Mouse (Mus musculus) CD4-positive, CD25-positive, alpha-beta regulatory T cell, adult 4 months (primary cell): ENCODE data around the gene Sash1. TPM values are rescaled to one million over a fixed set of nuclear protein-coding genes. Genes with fewer than 3 reads are reported as not detected.

ENCODE experiments used
- ATAC-seq: one replicate; pipeline ENCODE4 v1.8.0; 2017
- polyA plus RNA-seq, 2 experiments: library from polyadenylated mRNA; unstranded; fragments of 100-300 nt; shearing (Covaris generic); gene quantifications; one replicate each; pipeline ENCODE4 v1.2.1; 2017

Sash1 gene
- polyA plus RNA-seq, 2 experiments from 2014 or later: not detected

GRCm38 (mm10) chr10:8847974-8848373 is 37.9 kb downstream of the Sash1 start:
- ATAC-seq: no peak

DNA sequence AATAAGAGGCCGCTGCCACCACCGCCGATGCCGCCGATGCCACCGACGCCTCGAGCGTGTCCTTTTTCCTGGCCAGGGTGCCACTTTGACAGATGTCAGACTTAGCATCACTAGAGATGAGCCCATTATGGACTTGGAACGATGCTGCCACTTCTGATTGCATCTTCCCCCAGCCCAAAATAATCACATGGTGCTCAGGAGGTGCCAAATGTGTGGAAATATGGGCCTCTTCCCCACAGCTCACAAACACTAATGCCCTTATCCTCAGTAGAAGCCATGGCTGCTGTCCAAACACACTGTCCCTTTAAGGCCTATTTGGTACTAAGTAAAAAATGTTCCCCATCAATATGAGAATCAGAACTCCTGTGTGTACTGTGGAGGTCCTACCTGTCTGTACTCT is 39.6 kb downstream of the Sash1 start:
- ATAC-seq: no peak

DNA sequence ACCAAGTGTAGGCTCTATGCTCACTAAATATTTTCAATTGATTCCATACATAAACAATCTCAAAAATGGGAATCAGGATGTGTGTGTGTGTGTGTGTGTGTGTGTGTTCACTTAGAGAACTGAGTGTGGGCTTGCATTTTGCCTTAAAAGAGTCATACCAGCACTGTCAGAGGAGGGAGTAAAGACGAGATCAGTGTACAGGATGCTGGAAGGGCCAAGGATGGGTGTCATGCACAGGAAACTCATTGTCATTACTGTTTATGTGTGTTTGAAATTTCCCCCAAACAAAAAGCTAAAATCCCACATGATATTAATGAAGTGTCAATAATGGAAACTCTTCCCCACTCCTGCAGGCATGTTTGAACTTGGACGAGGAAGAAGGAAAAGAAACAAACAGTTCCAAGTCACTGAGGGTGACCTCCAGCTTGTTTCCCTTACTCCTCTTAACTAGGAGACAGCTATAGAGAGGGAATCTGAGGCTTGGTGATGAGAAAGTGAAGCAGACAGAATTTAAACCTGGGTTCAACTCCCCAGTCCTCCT is 40.6 kb downstream of the Sash1 start:
- no peak for ATAC-seq

DNA sequence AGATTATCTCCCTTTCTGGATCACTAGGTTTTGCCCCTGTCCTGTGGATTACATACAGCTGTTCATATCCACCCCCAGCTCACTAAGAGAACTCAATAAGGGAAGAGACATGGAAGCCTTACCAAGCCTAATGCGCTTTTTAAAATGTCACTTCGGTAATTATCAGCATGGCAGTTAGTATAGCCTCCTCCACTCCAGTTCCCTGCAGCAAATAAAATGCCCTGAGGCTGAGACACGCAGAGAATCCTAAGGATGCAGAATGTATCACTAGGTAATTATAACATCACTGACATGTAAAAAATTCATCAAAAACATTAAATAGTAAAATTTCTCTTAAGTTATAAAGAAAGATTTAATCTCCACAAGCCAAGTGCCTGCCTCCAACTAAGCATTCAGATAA is 45.9 kb downstream of the Sash1 start:
- no peak for ATAC-seq

GRCm38 (mm10) chr10:8833816-8834464 is 51.9 kb downstream of the Sash1 start:
- ATAC-seq: no peak

DNA sequence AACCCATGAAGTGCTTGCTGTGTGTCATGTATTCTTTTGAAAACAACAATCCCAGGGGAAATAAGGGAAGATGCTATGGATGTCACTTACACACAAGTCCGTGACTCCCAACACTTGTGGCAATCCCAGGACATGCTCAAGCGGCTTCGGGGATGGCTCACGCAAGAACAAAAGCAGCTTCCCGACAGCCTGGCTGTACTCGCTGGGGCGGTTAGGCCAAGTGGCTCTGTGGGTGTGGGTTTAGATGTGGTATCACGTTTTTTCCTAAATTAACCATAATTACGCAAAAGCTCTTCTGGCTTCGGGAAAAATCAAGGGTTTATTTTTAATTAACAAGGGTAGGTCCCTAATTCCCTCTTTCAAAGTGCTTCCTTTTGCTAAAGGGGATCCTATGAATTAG is 59.6 kb downstream of the Sash1 start:
- ATAC-seq: no peak

DNA sequence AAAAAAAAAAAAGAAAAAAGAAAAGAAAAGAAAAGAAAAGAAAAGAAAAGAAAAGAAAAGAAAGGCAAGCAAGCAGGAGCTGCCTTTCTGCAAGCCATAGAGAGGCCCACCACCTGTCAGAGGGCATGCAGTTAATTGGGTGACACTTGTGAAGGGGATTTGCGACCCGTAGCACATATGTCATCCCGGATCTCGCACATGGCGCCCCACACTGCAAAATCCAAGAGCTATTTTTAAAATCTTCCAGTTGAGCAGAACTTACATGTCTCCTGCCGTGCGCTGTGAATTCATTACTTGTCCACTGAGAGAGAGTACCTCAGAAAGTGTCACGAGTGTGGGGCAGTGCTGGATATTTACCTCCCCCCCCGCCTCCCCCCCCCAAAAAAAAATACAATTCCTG is 60.0 kb downstream of the Sash1 start:
- ATAC-seq: no peak

GRCm38 (mm10) chr10:8818066-8818465 is 67.8 kb downstream of the Sash1 start:
- no peak for ATAC-seq

DNA sequence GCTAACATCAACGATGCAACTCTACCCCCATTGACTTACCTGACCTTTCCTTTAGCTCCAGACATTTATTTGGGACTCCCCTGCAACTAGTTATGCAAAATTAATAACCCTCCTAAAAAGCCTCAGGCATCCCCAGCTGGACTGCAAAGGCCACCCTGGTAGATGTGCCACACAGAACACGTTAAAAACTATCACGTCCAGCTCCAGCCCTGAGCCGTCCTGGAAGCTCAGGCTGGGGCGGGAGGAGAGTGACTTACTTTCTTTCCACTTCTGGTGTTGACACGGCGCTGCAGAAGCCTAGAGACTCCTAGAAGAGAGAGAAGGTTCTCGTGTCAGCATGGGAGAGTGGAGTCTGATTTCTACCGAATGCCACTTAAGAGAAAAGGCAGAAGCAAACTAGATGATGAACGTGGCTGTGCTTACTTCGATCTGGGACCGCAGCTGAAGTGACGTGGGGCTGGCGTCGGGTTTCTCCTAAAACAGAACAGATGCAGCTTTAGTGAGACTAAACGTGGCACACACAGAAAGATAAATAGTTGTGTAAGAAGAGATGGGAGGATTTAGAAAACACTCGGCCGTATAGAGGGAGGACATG is 71.8 kb downstream of the Sash1 start:
- ATAC-seq: no peak

- ATAC-seq: no peak
These were observed 72.6 kb downstream of the Sash1 start for GRCm38 (mm10) chr10:8813259-8813658.

DNA sequence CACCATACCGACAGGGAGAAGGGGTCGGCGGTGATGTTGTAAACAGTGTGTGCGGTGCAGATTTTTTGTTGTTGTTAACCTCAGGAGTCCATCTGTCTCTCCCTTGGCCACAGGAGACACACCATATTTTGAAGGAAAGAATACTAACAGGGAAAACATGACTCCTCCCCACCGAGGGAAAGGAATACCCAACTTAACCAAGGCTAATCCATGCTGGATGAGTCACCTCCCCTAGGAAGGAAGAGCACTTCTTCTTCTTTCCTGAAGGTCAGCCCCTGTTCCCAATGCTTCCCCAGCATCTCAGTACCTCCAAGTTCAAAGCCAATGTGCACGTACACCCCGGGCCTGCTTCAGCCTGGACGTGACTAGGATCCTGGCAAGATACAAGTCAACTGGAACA is 73.1 kb downstream of the Sash1 start:
- no peak for ATAC-seq

DNA sequence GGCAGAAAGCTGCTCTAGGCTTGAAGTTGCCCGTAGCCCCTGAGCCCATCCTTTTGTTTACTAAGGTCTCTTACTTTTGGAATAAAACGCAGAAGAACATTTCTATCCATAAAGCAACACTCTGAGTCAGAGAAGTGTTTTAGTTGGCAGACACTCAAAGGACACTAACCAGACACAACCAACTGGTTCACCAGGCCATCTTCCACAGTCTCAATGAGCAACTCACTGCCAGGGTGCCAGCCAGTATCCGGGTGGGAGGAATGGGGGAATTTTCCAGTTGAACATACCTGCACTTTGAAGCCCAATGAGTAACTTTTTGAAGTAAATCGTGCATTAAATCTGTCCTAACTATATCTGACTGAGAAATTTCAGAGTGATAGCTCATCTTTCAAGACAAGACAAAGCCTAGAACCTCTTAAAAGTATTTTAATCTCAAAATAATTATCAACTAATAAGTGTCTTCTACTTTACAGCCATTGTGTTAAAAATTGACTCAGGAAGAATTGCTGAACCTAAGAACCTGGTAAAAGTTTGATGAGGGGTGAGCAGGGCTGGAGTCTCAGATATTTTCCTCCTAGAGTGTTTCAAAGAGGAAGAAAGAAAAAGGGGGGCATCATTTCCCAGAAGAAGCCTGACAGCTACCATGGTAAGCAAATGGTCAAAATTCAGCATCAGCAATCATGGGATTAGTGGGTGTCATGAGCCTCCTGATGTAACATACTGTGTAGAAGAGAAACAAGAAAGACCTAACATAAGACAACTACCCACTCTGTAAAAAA is 74.4 kb downstream of the Sash1 start:
- ATAC-seq: no peak

DNA sequence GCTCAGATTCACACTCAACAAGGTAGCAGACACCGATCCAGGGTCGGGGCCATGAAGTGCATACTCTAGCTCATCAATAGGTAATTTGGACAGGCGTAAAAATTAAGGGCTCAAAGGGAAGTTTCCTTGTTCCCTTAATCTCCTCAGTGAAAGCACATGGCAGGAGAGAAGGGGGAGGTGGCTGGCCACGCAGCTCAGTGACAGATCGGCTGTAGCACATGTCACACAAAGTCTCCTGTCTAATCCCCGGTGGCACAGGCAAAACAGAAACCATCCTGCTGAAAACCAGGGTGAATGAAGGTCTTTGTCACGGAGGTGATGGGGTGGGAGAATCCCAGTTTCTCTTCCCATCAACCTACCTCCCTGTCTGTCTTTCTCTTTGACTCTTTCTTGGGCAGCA is 75.4 kb downstream of the Sash1 start:
- ATAC-seq: no peak

GRCm38 (mm10) chr10:8808383-8808782 is 77.5 kb downstream of the Sash1 start:
- no peak for ATAC-seq

- ATAC-seq: no peak
These were observed 78.3 kb downstream of the Sash1 start for GRCm38 (mm10) chr10:8807581-8807980.

DNA sequence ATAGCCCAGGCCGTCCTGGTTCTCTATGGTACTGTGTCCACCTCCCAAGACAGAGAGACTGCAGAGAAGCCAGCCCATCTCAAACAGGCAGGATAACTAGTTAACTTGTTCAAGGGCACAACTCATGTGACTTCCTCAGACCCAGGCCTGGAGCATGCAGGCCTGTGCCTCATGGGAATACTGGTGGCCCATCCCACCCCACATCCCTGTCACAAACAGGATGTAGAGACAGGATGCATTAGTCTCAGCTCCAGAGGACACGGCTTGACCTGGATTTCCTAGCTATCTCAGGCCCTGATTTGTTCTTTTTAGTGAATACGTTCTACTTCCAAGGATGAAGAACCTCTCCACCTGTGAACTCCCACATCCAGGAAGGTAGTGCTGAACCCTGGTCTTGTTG is 80.5 kb downstream of the Sash1 start:
- ATAC-seq: no peak

GRCm38 (mm10) chr10:8804292-8804691 is 81.6 kb downstream of the Sash1 start:
- no peak for ATAC-seq

DNA sequence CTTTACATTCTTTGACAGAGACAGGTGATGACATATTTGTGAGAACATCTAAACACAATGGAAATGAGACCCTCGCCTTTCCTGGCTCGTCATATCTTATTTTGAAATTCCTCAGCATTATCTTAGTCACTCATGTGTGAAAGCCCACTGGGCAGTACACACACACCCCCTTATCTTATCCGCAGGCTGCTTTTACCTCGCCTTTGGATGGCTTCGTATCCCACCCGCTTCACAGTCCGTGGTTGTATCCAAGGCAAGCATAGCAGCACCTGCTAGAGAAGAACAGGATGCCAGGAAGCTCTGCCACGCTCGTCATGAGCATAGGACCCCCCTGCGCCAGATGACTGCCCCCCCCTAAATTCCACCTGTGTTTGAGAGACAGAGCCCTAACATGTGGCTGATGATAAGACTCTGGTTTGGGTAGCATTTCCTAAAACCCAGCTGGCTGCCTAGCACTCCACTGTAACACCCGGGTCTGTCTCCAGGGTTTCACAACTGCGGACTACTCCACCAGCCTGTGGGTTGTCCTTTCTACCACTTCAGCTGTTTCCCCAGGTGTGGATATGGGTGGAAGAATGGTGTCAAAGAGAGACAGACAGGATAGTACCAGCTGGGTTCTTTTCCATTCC is 84.0 kb downstream of the Sash1 start:
- no peak for ATAC-seq

DNA sequence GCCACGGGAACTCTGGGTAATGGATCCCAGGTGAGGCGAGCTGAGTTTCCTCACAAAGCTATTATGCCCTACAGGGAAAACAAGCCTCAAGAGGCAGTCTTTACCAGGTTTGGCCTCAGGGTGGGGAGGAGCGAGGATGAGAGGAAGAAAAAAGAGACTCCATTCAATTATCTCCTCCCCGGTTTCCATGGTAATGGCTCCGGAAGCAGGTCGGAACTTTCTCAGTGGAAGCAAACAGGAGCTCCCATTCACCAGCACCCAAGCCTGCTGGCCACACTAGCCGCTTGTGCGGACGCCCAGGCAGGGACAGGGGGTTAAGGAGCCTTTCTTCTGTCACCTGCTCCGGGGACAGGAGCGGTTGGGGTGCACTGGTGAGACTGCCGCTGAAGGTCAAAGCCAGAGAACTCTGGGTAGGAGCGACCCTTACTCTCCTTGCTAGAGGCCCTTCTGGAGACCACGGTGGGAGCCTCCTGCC is 84.7 kb downstream of the Sash1 start:
- ATAC-seq: no peak

DNA sequence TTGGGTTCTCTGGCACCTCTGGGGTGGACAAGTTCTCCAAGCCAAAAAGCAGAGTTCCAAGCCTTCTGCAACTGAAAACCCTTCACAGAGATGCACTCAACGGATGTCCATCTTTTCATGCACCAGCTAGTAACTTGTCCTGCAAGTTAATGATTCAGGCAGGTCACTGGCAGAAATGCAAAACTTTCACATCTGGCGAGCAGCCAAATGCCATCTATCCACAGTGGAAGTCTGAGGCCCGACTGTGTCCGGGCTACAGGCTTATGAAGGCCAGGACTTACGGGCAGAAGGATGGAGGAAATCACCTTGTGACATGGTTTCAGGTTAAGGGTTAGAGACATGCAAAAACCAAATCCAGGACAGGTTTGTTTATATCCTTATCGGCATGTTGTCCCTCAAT is 88.0 kb downstream of the Sash1 start:
- no peak for ATAC-seq

GRCm38 (mm10) chr10:8795336-8795735 is 90.5 kb downstream of the Sash1 start:
- ATAC-seq: no peak

- no peak for ATAC-seq
These were observed 93.5 kb downstream of the Sash1 start for GRCm38 (mm10) chr10:8792412-8792811.

- no peak for ATAC-seq
These were observed 96.8 kb downstream of the Sash1 start for GRCm38 (mm10) chr10:8789096-8789495.
